Mouse (Mus musculus): ENCODE measurements around the gene Tanc2. TPM values are rescaled to one million over a fixed set of nuclear protein-coding genes. Genes with fewer than 3 reads are reported as not detected.

Tanc2 gene
- polyA plus RNA-seq, 1 experiment from 2014 or later: 4.4 TPM

DNA sequence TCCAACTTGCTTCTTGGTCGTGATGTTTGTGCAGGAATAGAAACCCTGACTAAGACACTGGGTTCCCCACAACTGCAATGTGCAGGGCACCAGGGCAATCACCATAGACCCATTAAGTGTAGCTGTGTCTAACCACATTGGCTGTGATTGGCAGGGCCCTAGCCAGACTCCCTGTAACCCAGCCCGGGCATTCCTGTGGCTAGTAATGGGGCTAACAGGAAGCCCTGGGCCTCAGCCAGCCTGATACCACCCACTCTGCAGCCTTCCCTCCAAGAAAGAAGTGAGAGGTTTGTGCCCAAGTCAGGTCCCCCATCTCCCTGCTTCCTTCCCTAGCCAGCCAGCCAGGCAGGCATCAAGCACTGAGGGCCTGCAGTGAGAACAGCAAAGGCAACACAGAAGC is 358.5 kb downstream of the Tanc2 start:
- no peaks in the 10 kb centered on the region for H3K9me3 ChIP-seq (replicated peaks)
- 30% methylated on average over 2 of the region's 2 CpGs for WGBS (ENCODE audit: insufficient replicate concordance)
- H3K4me1 ChIP-seq: peaks cover 33% of the 10 kb centered on the region
- H3K27ac ChIP-seq: no peak overlapping the region
- no peak overlapping the region for H3K9ac ChIP-seq
- H3K4me3 ChIP-seq: no peak overlapping the region
- H3K36me3 ChIP-seq: no peaks in the 10 kb centered on the region
- peaks cover 55% of the 10 kb centered on the region for H3K27me3 ChIP-seq (replicated peaks)
- no peak for ATAC-seq
- H3K4me2 ChIP-seq: no peak overlapping the region

DNA sequence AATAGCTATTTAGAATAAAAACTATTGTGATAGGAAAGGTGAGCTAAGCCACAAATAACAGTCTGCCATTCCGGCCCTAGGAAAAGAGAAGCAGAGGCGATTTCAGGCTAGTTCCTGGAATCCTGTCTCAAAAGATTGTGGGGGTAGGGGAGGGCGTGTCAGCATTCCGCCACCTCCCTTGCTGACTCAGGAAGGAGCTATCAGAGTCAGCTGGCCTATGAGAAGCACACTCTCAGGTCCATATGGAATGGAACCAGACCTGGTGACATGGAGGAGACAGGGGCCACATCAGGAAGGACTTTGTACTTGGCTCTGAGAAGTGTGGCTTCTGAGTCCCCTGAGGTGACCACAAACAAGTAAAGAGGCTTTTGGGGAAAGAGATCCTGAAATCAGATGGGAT is 360.7 kb downstream of the Tanc2 start:
- Histone ChIP-seq H3K27ac (no peak overlapping the region), H3K36me3 (no peaks in the 10 kb centered on the region), H3K4me3 (no peak overlapping the region), H3K4me1 (peaks cover 12% of the 10 kb centered on the region), H3K4me2 (no peak overlapping the region), H3K9ac (no peak overlapping the region), H3K27me3 (replicated peaks) (peaks cover 33% of the 10 kb centered on the region), H3K9me3 (replicated peaks) (no peaks in the 10 kb centered on the region)
- WGBS (ENCODE audit: insufficient replicate concordance): 40% methylated on average over 4 of the region's 4 CpGs
- ATAC-seq: no peak

DNA sequence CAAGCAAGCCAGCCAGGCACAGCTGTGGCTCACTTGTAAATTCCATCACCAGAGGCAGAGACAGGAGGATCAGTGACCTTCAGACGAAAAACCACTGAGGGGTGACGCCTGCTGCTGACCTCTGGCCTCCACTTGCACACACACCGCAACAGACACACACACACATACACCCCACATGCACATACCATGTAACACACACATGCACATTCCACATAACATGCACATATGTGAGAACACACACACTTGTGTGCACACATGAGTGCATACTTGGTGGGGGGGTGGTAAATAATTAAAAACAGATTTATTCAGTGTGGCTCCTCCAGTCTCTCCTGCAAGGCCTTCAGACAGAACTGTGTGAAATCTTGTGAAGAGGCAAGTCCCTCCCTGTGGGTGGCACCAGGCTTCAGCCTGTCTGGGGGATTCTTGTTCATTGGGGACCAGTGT is 361.8 kb downstream of the Tanc2 start:
- Histone ChIP-seq H3K27me3 (replicated peaks) (peaks cover 32% of the 10 kb centered on the region), H3K4me1 (peaks cover 7% of the 10 kb centered on the region)
- no peak for ATAC-seq

DNA sequence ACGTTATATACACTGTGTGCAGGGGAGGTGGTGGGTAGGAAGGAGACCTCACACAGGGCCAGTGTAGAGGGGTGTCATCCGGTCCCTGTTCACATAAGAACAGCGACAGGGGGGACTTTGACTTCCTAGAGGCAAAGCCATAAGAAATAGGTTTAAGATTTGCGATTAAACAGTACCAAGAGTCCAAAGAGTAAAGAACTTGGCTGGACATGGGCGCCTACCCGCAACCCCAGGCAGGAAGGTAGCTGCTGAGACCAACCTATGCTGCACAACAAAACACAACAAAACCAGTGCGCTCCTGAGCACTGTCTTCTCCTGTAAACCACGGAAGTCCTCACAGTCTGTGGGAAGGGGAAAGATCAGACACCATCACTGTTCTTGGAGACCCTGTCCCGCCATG is 362.3 kb downstream of the Tanc2 start:
- no peak overlapping the region for H3K4me3 ChIP-seq
- no peak overlapping the region for H3K27ac ChIP-seq
- ATAC-seq: no peak
- no peak overlapping the region for H3K4me2 ChIP-seq
- peaks cover 2% of the 10 kb centered on the region; the same call in 1 of the 2 replicates for H3K4me1 ChIP-seq
- H3K9ac ChIP-seq: no peak overlapping the region
- H3K36me3 ChIP-seq: no peaks in the 10 kb centered on the region
- 65% methylated on average over 9 of the region's 9 CpGs for WGBS (ENCODE audit: insufficient replicate concordance)
- H3K9me3 ChIP-seq (replicated peaks): no peaks in the 10 kb centered on the region
- peaks cover 37% of the 10 kb centered on the region for H3K27me3 ChIP-seq (replicated peaks)

More for the DNA sequence above, 361.8 kb downstream of the Tanc2 start:
- Histone ChIP-seq H3K4me2 (no peak overlapping the region), H3K9ac (no peak overlapping the region), H3K4me3 (no peak overlapping the region), H3K27ac (no peak overlapping the region), H3K9me3 (replicated peaks) (no peaks in the 10 kb centered on the region), H3K36me3 (no peaks in the 10 kb centered on the region)
- 48% methylated on average over 3 of the region's 3 CpGs for WGBS (ENCODE audit: insufficient replicate concordance)

DNA sequence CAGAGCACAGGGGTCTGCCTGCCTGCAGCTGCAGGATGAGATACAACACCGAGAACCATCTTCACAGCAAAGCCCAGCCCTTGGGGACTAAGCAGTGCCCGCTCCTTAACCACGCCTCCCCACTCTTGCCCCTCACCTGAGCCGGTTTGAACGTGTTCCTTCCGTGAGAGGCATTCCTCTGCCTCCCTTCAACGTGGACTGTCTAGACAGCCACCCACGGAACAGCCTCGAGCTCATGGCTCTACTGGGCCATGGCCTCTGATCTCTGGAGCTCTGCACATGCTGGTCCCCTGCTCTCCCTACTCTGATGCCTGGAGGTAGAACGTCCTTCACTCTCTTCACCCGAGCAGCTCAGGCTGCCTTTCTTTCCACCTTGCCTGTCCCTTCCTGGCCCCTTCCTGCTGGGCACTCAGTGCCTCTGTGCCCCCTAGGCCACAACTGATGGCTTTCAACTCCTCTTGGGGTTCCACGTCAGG is 363.2 kb downstream of the Tanc2 start, which contains the start of gene Cyb561:
Gene Cyb561 (minus strand): TSS at position 426 of the 476 bp plus-strand sequence.
- Histone ChIP-seq H3K9ac (no peak within 1 kb of the TSS), H3K36me3 (no peaks in the 10 kb centered on the region), H3K9me3 (replicated peaks) (no peaks in the 10 kb centered on the region), H3K27ac (no peak within 1 kb of the TSS), H3K4me3 (no peak within 1 kb of the TSS), H3K4me2 (no peak within 1 kb of the TSS), H3K4me1 (no peaks in the 10 kb centered on the region), H3K27me3 (replicated peaks) (peaks cover 37% of the 10 kb centered on the region)
- ATAC-seq: no peak
- WGBS (ENCODE audit: insufficient replicate concordance): 56% methylated on average over 12 of the region's 12 CpGs

DNA sequence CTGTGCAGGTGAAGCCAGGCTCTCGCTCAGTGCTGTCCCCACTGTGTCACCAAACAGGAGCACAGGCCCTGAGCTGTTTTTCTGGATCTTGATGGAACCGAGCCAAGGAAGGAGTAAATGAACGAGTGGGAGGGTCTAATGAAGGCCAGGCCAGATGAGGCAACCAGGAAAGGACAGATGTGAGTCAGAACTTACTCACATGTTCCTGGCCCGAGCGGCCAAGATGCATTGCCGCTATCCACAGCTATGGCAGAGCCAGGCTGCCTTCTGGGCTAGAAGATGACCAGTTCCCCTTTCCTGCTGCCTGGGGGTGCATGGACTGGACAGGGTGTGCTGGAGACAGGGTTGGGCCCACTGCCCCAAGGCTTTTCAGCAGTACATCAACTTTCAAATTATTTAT is 363.6 kb downstream of the Tanc2 start:
- H3K4me1 ChIP-seq: no peaks in the 10 kb centered on the region
- 56% methylated on average over 6 of the region's 6 CpGs for WGBS (ENCODE audit: insufficient replicate concordance)
- no peak overlapping the region for H3K4me2 ChIP-seq
- no peak overlapping the region for H3K9ac ChIP-seq
- no peak overlapping the region for H3K27ac ChIP-seq
- no peak overlapping the region for H3K4me3 ChIP-seq
- H3K36me3 ChIP-seq: no peaks in the 10 kb centered on the region
- no peak for ATAC-seq
- H3K27me3 ChIP-seq (replicated peaks): peaks cover 40% of the 10 kb centered on the region
- H3K9me3 ChIP-seq (replicated peaks): no peaks in the 10 kb centered on the region

DNA sequence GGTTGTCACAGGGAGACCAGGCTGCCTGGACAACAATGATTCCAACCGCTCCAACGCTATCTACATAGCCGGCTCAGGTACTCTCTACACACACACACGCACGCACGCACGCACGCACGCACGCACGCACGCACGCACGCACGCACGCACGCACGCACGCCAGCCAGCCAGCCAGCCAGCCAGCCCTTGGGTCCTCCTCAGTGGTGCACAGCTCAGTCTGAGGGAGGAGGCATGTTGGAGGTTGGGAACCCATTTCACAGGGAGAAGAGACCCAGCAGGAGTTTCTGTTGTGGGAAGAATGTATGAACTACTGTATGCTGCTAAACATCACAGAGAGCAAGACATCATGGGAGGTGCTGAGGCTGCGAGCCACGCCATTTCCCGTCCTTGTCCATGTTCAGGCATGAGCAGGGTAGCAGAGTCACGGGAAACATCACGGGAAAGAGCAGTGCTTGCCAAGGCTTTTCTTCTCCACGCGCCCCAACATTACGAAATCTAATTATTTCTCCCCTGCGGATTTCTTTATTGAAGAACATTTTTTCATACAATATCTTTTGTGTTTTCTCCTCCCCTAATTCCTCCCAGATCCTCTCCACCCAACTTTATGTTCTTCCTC is 366.1 kb downstream of the Tanc2 start:
- no peaks in the 10 kb centered on the region for H3K9me3 ChIP-seq (replicated peaks)
- H3K27ac ChIP-seq: no peak overlapping the region
- H3K27me3 ChIP-seq (replicated peaks): peaks cover 45% of the 10 kb centered on the region
- H3K36me3 ChIP-seq: no peaks in the 10 kb centered on the region
- no peak overlapping the region for H3K4me2 ChIP-seq
- peaks cover 8% of the 10 kb centered on the region for H3K4me1 ChIP-seq
- no peak overlapping the region for H3K9ac ChIP-seq
- no peak for ATAC-seq
- WGBS (ENCODE audit: insufficient replicate concordance): 83% methylated on average over 28 of the region's 28 CpGs
- no peak overlapping the region for H3K4me3 ChIP-seq

DNA sequence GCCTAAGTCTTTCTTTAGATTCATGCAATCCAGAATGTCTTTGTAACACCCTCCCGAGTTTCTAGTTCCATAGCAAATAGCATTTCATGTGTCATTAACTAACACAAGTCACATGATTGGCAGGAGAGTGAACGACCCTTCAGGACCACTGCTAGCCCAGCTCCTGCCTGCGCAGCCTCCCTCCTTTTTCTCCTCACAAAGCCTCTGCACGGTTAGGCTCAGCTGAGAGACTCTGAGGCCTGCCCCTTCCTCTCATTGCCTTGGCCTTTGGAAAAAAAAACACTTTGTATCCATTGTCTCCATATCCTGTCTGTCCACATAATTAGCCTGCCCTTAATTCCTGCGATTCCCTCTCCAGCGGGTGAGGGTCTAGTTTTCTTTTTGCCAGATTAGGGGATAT is 367.7 kb downstream of the Tanc2 start:
- H3K36me3 ChIP-seq: no peaks in the 10 kb centered on the region
- no peaks in the 10 kb centered on the region for H3K9me3 ChIP-seq (replicated peaks)
- peaks cover 42% of the 10 kb centered on the region for H3K27me3 ChIP-seq (replicated peaks)
- ATAC-seq: no peak
- 42% methylated on average over 6 of the region's 6 CpGs for WGBS (ENCODE audit: insufficient replicate concordance)
- H3K4me3 ChIP-seq: no peak overlapping the region
- no peak overlapping the region for H3K4me2 ChIP-seq
- H3K4me1 ChIP-seq: peaks cover 8% of the 10 kb centered on the region
- H3K9ac ChIP-seq: no peak overlapping the region
- no peak overlapping the region for H3K27ac ChIP-seq

DNA sequence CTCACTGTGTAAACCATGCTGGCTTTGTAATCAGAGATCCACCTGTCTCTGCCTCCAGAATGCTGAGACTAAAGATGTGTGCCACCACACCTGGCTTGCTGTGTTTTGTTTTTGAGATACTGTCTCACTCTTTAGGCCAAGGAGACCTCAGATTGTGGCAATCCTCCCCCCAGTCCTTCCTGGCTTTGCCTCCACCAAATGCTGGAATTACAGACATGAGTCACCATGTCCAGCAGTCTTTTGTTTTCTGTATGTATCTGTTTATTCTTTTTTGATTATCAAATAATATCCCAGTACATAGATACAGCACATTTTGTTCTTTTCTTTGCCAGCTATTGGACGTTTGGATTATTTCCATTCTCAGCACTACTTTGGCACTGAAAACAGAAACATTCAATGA is 368.8 kb downstream of the Tanc2 start:
- 30% methylated on average over 1 of the region's 1 CpGs for WGBS (ENCODE audit: insufficient replicate concordance)
- Histone ChIP-seq H3K27ac (no peak overlapping the region), H3K9me3 (replicated peaks) (no peaks in the 10 kb centered on the region), H3K4me1 (peaks cover 8% of the 10 kb centered on the region), H3K27me3 (replicated peaks) (peaks cover 37% of the 10 kb centered on the region), H3K4me2 (no peak overlapping the region), H3K36me3 (no peaks in the 10 kb centered on the region), H3K9ac (no peak overlapping the region), H3K4me3 (no peak overlapping the region)
- no peak for ATAC-seq

DNA sequence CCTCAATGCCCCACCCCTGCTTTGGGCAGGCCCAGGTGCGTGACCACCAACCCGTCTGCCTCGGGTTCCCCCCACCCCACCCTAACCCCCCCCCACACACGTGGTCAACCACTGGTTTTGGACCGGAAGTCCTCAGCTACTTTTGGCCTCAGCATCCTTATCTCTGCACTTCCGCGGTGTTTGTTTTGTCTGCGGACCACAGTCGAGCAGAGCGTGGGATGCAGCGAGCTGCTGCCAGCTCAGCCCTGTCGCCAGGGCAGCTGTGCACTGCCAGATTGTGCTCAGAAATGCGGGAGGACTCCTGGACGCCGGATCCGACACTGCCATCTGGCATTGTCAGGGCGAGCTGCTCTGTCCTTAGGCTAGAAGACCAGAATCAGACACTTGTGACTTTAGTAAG is 369.6 kb downstream of the Tanc2 start:
- no peak for ATAC-seq
- Histone ChIP-seq H3K27ac (no peak overlapping the region), H3K9me3 (replicated peaks) (no peaks in the 10 kb centered on the region), H3K36me3 (no peaks in the 10 kb centered on the region), H3K27me3 (replicated peaks) (peaks cover 37% of the 10 kb centered on the region), H3K4me2 (peak overlapping the region; percentile 35), H3K9ac (no peak overlapping the region), H3K4me1 (peaks cover 8% of the 10 kb centered on the region), H3K4me3 (no peak overlapping the region)
- WGBS (ENCODE audit: insufficient replicate concordance): 9% methylated on average over 17 of the region's 17 CpGs

DNA sequence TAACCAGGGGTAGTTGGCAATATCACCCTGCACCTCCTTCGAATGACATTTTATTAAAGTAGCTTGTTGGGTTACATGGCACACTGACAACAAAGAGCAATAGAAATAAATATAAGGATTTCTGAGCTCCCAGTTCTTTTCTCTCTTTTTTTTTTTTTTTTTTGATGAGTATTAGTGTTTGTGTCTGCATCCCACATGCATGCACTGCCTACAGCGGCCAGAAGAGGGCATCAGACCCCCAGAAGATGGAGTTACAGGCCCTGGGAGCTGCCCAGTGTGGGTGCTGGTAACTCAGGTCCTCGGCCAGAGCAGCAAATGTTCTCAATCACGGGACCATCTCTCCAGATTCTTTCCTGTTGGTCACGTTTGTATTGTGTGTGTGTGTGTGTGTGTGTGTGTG is 374.9 kb downstream of the Tanc2 start:
- Histone ChIP-seq H3K36me3 (no peaks in the 10 kb centered on the region), H3K9ac (no peak overlapping the region), H3K27ac (no peak overlapping the region), H3K4me3 (no peak overlapping the region), H3K9me3 (replicated peaks) (no peaks in the 10 kb centered on the region), H3K27me3 (replicated peaks) (peaks cover 56% of the 10 kb centered on the region), H3K4me1 (peaks cover 6% of the 10 kb centered on the region), H3K4me2 (no peak overlapping the region)
- ATAC-seq: no peak
- WGBS (ENCODE audit: insufficient replicate concordance): 49% methylated on average over 5 of the region's 5 CpGs

DNA sequence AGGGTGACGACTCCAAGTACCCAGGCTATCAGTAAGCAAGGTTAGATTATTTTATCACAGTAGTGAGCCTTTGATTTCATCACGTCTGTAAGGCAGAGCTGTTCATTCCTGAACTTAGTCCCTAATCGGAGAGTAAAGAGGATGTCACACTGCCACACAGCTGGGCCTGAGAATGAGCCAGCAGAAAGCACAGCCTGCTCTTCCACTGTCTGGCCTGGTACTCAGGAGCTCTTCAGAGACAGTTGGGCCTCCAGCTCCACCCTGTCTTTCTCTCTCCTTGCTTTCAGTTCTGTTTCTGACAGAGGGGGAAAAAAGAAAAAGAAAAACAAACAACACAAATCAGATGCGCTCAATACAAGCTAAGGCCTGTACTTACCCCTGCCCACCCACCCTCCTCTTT is 376.5 kb downstream of the Tanc2 start:
- Histone ChIP-seq H3K4me2 (no peak overlapping the region), H3K27me3 (replicated peaks) (peaks cover 65% of the 10 kb centered on the region), H3K36me3 (no peaks in the 10 kb centered on the region), H3K4me3 (no peak overlapping the region), H3K27ac (no peak overlapping the region), H3K9me3 (replicated peaks) (no peaks in the 10 kb centered on the region), H3K4me1 (peaks cover 2% of the 10 kb centered on the region; the same call in 1 of the 2 replicates), H3K9ac (no peak overlapping the region)
- ATAC-seq: no peak
- WGBS (ENCODE audit: insufficient replicate concordance): 51% methylated on average over 4 of the region's 4 CpGs

All from liver, embryonic 12.5 days (tissue).